Mouse (Mus musculus) midbrain, embryonic 16.5 days (tissue): Measurements from ENCODE around the gene Npy1r. TPM values are rescaled to one million over a fixed set of nuclear protein-coding genes. Genes with fewer than 3 reads are reported as not detected.

ENCODE experiments used
- ATAC-seq: fragments of 200-750 bp; cut with Nextera tagmentation; 2 replicates; pipeline ENCODE4 v1.8.0; 2017; ENCODE audit warnings: moderate TSS enrichment
- H3K27ac ChIP-seq: fragments of 300-500 bp; sonication (generic); 2 replicates; pipeline ENCODE4 v1.5.1; 2014; ENCODE audit warnings: mild to moderate bottlenecking, low read length, mixed read lengths
- H3K27me3 ChIP-seq: fragments of 300-500 bp; sonication (generic); 2 replicates; pipeline ENCODE4 v1.6.1; 2014; ENCODE audit warnings: low read depth, low read length, mixed read lengths; ENCODE audit not compliant: control insufficient read depth, insufficient read depth
- H3K36me3 ChIP-seq: fragments of 300-500 bp; sonication (generic); 2 replicates; pipeline ENCODE4 v1.6.1; 2014; ENCODE audit warnings: mild to moderate bottlenecking, low read length, moderate library complexity, mixed read lengths; ENCODE audit not compliant: control insufficient read depth, insufficient read depth
- H3K4me1 ChIP-seq: fragments of 300-500 bp; sonication (generic); 2 replicates; pipeline ENCODE4 v1.6.1; 2014; ENCODE audit warnings: mild to moderate bottlenecking, low read length, mixed read lengths; ENCODE audit not compliant: control insufficient read depth, insufficient read depth
- H3K4me2 ChIP-seq: fragments of 300-500 bp; sonication (generic); 2 replicates; pipeline ENCODE4 v1.6.1; 2014; ENCODE audit warnings: mild to moderate bottlenecking, low read length, mixed read lengths
- H3K4me3 ChIP-seq: fragments of 300-500 bp; sonication (generic); 2 replicates; pipeline ENCODE4 v1.5.1; 2014; ENCODE audit warnings: low read depth, mild to moderate bottlenecking, low read length, moderate library complexity, mixed read lengths
- H3K9ac ChIP-seq: fragments of 300-500 bp; sonication (generic); 2 replicates; pipeline ENCODE4 v1.6.1; 2014; ENCODE audit warnings: low read depth, low read length, mixed read lengths
- H3K9me3 ChIP-seq: fragments of 300-500 bp; sonication (generic); replicated peaks from 2 replicates; pipeline ENCODE4 v1.6.1; 2014; ENCODE audit warnings: mild to moderate bottlenecking, low read length, mixed read lengths; ENCODE audit not compliant: control insufficient read depth, poor library complexity, severe bottlenecking
- WGBS: fragments of 180-500 bp; shearing (Covaris S2); extraction: QIAGEN DNeasy Blood & Tissue Kit; methylation state at CpG from one replicate; pipeline ENCODE4 v1.1.7; 2014; 5-methylcytosine and 5-hydroxymethylcytosine counted together
- polyA plus RNA-seq: library from polyadenylated mRNA; unstranded; fragments of >200 nt; fragmentation: Nextera tagmentation; extraction: Ambion mirVana; gene quantifications from 2 replicates; pipeline ENCODE4 v1.2.1, GENCODE M21; 2015

Gene Npy1r
- polyA plus RNA-seq, 1 experiment from 2014 or later = 6.6 TPM

DNA sequence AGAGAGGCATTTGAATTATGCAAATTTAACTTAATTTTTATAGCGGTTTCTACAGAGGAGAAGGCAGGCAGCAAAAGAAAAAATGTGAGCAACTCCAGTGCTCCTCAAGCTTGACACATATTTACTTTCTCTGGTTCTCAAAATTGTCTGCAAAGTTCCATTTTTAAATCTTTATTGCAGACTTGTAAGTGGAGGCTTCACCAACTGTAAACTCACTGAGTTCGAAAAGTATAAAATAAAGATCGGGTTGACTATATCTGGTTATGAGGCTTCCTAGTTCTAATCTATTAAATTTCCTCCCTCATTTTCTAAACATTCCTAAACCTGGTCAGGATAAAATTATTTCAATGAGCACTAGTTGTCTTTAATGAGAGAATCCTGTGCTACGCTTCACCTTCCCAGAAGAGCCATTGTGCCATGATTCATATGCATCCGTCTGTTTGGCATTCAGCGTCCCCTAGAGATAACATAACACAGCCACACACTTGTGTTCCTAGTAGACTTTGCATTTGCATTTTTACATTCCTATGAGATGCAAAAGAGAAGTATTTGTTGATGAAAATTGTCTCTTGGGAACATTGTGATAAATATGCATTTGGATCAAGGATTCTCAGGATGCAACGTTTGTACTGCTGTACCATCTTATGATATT, 17.5 kb downstream of the Npy1r start:
- H3K36me3 ChIP-seq = no peaks in the 10 kb centered on the region
- no peaks in the 10 kb centered on the region for H3K27me3 ChIP-seq
- no peak overlapping the region for H3K4me3 ChIP-seq
- no peak overlapping the region for H3K4me2 ChIP-seq
- ATAC-seq = no peak
- no peaks in the 10 kb centered on the region for H3K4me1 ChIP-seq
- H3K9ac ChIP-seq = no peak overlapping the region
- H3K27ac ChIP-seq = no peak overlapping the region
- no peaks in the 10 kb centered on the region; the same call in 1 of the 2 replicates for H3K9me3 ChIP-seq
- 86% methylated on average over 7 of the region's 7 CpGs for WGBS

DNA sequence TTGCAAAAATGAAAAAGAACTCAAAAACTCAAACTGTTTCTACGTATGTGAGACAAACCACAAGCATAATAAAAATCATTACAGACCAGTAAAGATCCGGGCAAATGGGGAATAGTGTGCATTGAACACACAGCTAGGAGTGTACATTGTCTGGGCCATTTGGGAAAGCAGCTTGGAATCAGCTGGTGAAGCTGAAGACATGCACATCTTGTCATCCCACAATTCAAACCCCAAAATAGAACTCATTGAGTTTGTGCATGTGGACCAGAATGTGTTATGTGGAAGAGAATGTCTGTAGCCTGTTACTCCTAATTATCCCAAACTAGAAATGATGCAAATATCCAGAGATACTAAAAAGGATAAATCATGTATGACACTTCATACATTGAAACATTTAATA, 25.8 kb downstream of the Npy1r start:
- H3K27me3 ChIP-seq = no peaks in the 10 kb centered on the region
- H3K9me3 ChIP-seq = no peaks in the 10 kb centered on the region
- 92% methylated on average over 2 of the region's 2 CpGs for WGBS
- no peaks in the 10 kb centered on the region for H3K36me3 ChIP-seq
- H3K9ac ChIP-seq = no peak overlapping the region
- no peak overlapping the region for H3K4me3 ChIP-seq
- no peak overlapping the region for H3K27ac ChIP-seq
- H3K4me1 ChIP-seq = no peaks in the 10 kb centered on the region
- no peak for ATAC-seq
- H3K4me2 ChIP-seq = no peak overlapping the region

DNA sequence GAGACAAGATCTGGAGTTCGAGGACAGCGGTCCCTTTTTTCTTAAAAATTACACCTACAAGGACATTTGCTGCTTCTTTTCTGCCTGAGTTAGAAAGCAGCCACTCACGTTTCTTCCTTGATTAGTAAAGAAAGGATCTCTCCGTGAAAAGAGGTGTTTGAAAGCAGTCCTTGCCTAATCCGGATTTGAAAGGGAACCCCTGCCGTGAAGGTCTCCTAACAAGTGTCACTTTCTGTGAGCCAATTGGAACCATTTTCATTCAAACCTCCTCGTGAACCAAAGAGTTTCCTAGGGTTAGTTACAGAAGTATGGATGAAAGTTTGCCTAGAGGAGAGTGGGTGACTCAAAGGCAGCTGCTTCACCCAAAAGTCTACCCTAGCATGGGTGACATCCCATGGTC, 32.5 kb downstream of the Npy1r start:
- Histone ChIP-seq H3K27ac (no peak overlapping the region), H3K4me3 (no peak overlapping the region), H3K9me3 (no peaks in the 10 kb centered on the region), H3K9ac (no peak overlapping the region), H3K4me2 (no peak overlapping the region), H3K27me3 (no peaks in the 10 kb centered on the region), H3K4me1 (no peaks in the 10 kb centered on the region), H3K36me3 (no peaks in the 10 kb centered on the region)
- ATAC-seq = no peak
- WGBS = 6% methylated on average over 7 of the region's 7 CpGs

DNA sequence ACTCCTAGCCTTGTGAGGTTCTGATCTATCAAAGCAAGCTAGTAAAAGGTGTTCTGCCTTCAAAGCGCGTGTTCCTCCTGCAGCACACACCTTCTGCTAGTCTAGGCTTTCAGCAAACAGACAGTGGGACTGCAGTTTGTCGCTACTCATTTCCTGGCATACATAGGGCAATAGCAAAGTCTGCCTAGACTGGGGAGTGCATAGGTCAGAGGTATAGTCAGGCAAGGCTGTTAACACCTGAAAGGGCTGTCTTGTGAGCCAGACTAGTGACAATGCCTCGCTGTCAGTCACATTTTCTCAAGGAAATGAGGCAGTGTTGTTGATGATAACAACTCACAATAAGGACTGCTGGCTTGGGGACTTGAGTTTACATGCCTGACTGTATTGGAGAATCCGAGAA, 35.0 kb downstream of the Npy1r start:
- no peak overlapping the region for H3K4me3 ChIP-seq
- 58% methylated on average over 5 of the region's 5 CpGs for WGBS
- no peaks in the 10 kb centered on the region for H3K36me3 ChIP-seq
- H3K4me1 ChIP-seq = no peaks in the 10 kb centered on the region
- H3K27ac ChIP-seq = no peak overlapping the region
- no peak for ATAC-seq
- H3K9me3 ChIP-seq = no peaks in the 10 kb centered on the region
- H3K4me2 ChIP-seq = no peak overlapping the region
- H3K27me3 ChIP-seq = no peaks in the 10 kb centered on the region
- no peak overlapping the region for H3K9ac ChIP-seq

DNA sequence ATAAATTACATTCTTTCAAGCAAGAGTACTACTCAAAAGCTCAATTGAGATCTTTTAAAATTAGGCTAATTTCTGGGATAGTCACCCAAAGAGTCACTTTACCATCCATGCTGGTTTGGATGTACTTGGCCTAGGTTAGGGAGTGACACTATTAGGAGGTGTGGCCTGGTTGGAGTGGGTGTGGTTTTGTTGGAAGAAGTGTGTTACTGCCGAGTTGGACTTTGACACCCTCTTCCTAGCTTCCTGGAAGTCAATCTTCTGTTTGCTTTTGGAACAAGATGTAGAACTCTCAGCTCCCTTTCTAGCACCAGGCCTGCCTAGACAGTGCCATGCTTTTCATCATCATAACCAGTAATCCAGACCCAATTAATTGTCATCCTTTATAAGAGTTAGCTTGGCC, 45.4 kb downstream of the Npy1r start:
- no peaks in the 10 kb centered on the region for H3K4me1 ChIP-seq
- ATAC-seq = no peak
- H3K4me3 ChIP-seq = no peak overlapping the region

DNA sequence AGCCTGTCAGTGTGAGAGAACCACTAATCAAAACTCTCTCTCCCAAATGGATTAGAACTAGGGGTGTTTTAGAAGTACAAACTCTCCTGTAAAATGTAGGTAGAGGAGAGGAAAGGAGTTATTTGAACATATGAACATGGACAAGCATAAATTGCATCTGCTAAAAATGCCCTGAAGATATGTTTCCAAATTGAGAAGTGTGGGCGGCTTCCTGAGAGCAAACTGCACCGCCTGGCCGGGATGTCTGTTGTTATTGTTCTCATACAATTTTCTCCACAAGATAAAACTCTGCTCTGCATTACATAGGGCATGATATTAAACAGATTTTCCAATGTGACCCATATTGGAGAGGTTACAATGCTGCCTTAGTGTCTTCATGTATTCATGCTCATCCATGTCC, 48.6 kb downstream of the Npy1r start:
- no peak overlapping the region for H3K27ac ChIP-seq
- H3K4me3 ChIP-seq = no peak overlapping the region
- no peaks in the 10 kb centered on the region for H3K36me3 ChIP-seq
- no peak overlapping the region for H3K9ac ChIP-seq
- no peaks in the 10 kb centered on the region for H3K27me3 ChIP-seq
- no peak overlapping the region for H3K4me2 ChIP-seq
- H3K9me3 ChIP-seq = no peaks in the 10 kb centered on the region
- no peak for ATAC-seq
- WGBS = 87% methylated on average over 3 of the region's 3 CpGs
- H3K4me1 ChIP-seq = no peaks in the 10 kb centered on the region

More for the DNA sequence above, 45.4 kb downstream of the Npy1r start:
- no peak overlapping the region for H3K27ac ChIP-seq
- no peak overlapping the region for H3K9ac ChIP-seq
- H3K4me2 ChIP-seq = no peak overlapping the region
- H3K36me3 ChIP-seq = no peaks in the 10 kb centered on the region
- H3K27me3 ChIP-seq = no peaks in the 10 kb centered on the region
- 71% methylated on average over 1 of the region's 1 CpGs for WGBS
- H3K9me3 ChIP-seq = no peaks in the 10 kb centered on the region

DNA sequence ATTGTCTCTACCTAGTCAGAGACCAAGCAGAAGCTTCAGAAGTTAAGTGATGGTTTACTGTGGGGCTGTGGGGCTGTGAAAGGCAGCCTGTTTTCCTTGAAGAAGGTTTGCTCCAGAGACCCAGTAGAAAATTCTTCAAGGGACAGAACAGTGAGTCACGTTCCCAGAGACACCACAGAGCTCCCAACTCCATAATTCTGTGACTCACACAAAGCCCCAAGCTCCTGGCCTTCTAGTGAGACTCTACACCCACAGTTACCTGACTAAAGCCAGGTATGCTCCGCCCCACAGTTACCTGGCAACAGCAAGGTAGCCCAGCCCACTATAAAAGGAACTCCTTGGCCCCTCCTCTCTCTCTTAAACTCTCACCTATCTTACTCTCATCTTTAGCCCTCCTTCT, 54.6 kb downstream of the Npy1r start:
- no peak for ATAC-seq
- no peaks in the 10 kb centered on the region for H3K4me1 ChIP-seq
- no peaks in the 10 kb centered on the region for H3K9me3 ChIP-seq
- H3K9ac ChIP-seq = no peak overlapping the region
- no peak overlapping the region for H3K4me3 ChIP-seq
- no peaks in the 10 kb centered on the region for H3K36me3 ChIP-seq
- no peak overlapping the region for H3K27ac ChIP-seq
- H3K27me3 ChIP-seq = no peaks in the 10 kb centered on the region
- 75% methylated on average over 2 of the region's 2 CpGs for WGBS
- no peak overlapping the region for H3K4me2 ChIP-seq

DNA sequence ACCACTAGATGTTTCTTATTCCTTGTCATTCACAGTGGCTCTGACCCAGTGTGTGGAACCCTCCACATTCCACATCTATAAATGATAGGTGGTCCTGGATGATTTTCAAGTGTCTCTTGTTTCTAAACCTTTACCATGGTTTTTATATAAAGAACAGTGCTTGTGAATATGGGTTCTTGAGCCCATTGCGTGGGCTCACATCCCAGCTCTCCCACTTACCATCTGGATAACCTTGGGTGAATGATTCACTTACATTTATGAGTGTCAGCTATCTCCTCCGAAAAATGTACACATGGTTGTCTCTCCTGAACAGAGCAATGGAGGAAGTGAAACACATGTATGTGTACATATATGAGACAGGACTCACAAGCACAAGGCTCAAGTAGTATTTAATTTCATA, 59.2 kb downstream of the Npy1r start:
- no peak for ATAC-seq
- no peaks in the 10 kb centered on the region for H3K4me1 ChIP-seq
- H3K9ac ChIP-seq = no peak overlapping the region
- no peak overlapping the region for H3K27ac ChIP-seq
- 91% methylated on average over 2 of the region's 2 CpGs for WGBS
- H3K27me3 ChIP-seq = no peaks in the 10 kb centered on the region
- no peaks in the 10 kb centered on the region for H3K9me3 ChIP-seq
- H3K4me2 ChIP-seq = no peak overlapping the region
- no peak overlapping the region for H3K4me3 ChIP-seq
- no peaks in the 10 kb centered on the region for H3K36me3 ChIP-seq
